In the genomic region with DNA sequence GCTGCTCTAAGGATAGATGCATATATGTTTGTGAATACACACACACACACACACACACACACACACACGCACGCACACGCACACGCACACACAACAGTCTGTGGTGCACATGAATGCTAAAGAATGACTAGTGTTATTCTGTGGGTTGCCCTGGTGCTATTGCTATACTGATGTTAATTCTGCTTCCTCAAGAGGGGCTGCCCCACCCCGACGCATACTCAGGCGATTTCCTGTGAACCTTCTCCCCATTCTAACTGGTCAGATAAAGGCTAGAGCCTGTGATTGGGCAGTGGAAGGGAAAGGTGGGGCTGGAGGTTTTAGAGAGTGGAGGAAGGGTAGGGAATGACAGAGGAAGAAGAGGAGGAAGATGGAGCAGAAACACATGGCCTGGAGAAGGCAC, we compare ENCODE assay signal across 10 mouse cellular contexts. TPM values are rescaled to one million over a fixed set of nuclear protein-coding genes. Genes with fewer than 3 reads are reported as not detected.
DNase-seq lines count a peak whose midpoint lies in the region; ATAC-seq and TF ChIP-seq lines count a peak whose summit lies in the region.
"Not testable (repeated sequence)": the region's sequence is repeated elsewhere in the genome, so short reads cannot be mapped to it uniquely, and the experiment has no call there.
"Had no signal": no experiment of that assay in that cellular context is flagged by ENCODE, and none has a peak within 500 bp of the region (broad histone marks: within the 10 kb centered on the region; RNA-seq: fewer than 3 reads in every experiment).

No protein-coding gene starts in this region.

- peaks cover 50% of the 10 kb centered on the region for H3K4me1 ChIP-seq in E14TG2a.4 (replicated peaks; ENCODE audit: low read depth, low read length)
- H3K4me1 ChIP-seq in liver, embryonic 12.5 days = not testable (repeated sequence)

- not testable (repeated sequence) for H3K27me3 ChIP-seq in E14TG2a.4 (ENCODE audit: insufficient read depth, low read length); liver, embryonic 12.5 days (replicated peaks)

- not testable (repeated sequence) for H3K36me3 ChIP-seq in E14TG2a.4 (ENCODE audit: insufficient read depth, low read length); liver, embryonic 12.5 days

- 57% methylated on average over 7 of the region's 7 CpGs for WGBS in liver, embryonic 12.5 days (ENCODE audit: insufficient replicate concordance)

- TF ChIP-seq CTCF in E14TG2a.4 (conservative IDR thresholded peaks at IDR 0.05; ENCODE audit: low read length) = not testable (repeated sequence)

- H3K4me3 ChIP-seq in E14TG2a.4 (replicated peaks; ENCODE audit: low read length) = peak overlapping the region; percentile 60; the same call in 1 of the 2 replicates
- not testable (repeated sequence) for H3K4me3 ChIP-seq in liver, embryonic 12.5 days

- peak; percentile 81 for DNase-seq in ES-CJ7 (ENCODE audit: low read depth, low spot score)
- DNase-seq in R1 (ENCODE audit: low read depth, low spot score) = peak; percentile 91

- H3K27ac ChIP-seq in liver, embryonic 12.5 days = not testable (repeated sequence)

- not testable (repeated sequence) for H3K4me2 ChIP-seq in liver, embryonic 12.5 days

- H3K9me3 ChIP-seq in E14TG2a.4 (ENCODE audit: low read length); liver, embryonic 12.5 days (replicated peaks): not testable (repeated sequence)

- not testable (repeated sequence) for H3K9ac ChIP-seq in liver, embryonic 12.5 days

- 0 out of 2 replicates have a peak, but pooled peaks have one; percentile 20 for ATAC-seq in liver, embryonic 12.5 days

RNA-seq across cellular contexts. Expression of a gene that starts 39.8 kb away (rescaled TPM):
- 128 and 138 TPM in 2 replicates for polyA plus RNA-seq in liver, embryonic 12.5 days (2016; fragmentation: Nextera tagmentation; extraction: Ambion mirVana)

RNA-seq across cellular contexts. Expression of a gene that starts 57.3 kb away (rescaled TPM):
- polyA plus RNA-seq in liver, embryonic 12.5 days (2016; fragmentation: Nextera tagmentation; extraction: Ambion mirVana) = 0.05 and 0.12 TPM in 2 replicates
- polyA plus RNA-seq: activated CD4-positive, CD25-positive, alpha-beta regulatory T cell, adult 4 months; embryonic facial prominence, embryonic 10.5 days; embryonic facial prominence, embryonic 12.5 days; forebrain, embryonic 11.5 days; G1E; Patski had no signal
